Comparison of ENCODE assay signal across 20 mouse cellular contexts in genomic region chr5:64287287-64287686, GRCm38 (mm10).
DNase-seq lines count a peak whose midpoint lies in the region; ATAC-seq and TF ChIP-seq lines count a peak whose summit lies in the region.
"Had no signal": no experiment of that assay in that cellular context is flagged by ENCODE, and none has a peak within 500 bp of the region (broad histone marks: within the 10 kb centered on the region; RNA-seq: fewer than 3 reads in every experiment).

No protein-coding gene starts in this region.

- H3K4me2 ChIP-seq in hindbrain, postnatal 0 days (ENCODE audit: low read depth, low read length), result no peak overlapping the region
- no peak overlapping the region for H3K4me2 ChIP-seq in hindbrain, embryonic 11.5 days (replicated peaks; ENCODE audit: low read depth, low read length)
- no peak overlapping the region for H3K4me2 ChIP-seq in intestine, embryonic 16.5 days (ENCODE audit: low read depth, low read length)
- no peak overlapping the region for H3K4me2 ChIP-seq in neural tube, embryonic 15.5 days
- H3K4me2 ChIP-seq: embryonic facial prominence, embryonic 15.5 days; hindbrain, embryonic 14.5 days; limb, embryonic 13.5 days; liver, embryonic 13.5 days had no signal

- H3K4me3 ChIP-seq in hindbrain, postnatal 0 days (ENCODE audit: low read length), result no peak overlapping the region
- H3K4me3 ChIP-seq in hindbrain, embryonic 11.5 days (ENCODE audit: low read depth, low read length), result no peak overlapping the region
- H3K4me3 ChIP-seq in layer of hippocampus, adult 2 months, result no peak overlapping the region
- H3K4me3 ChIP-seq in intestine, embryonic 16.5 days (ENCODE audit: low read length), result no peak overlapping the region
- no peak overlapping the region for H3K4me3 ChIP-seq in neural tube, embryonic 15.5 days (replicated peaks)
- H3K4me3 ChIP-seq: embryonic facial prominence, embryonic 15.5 days; limb, embryonic 13.5 days; liver, embryonic 13.5 days; megakaryocyte, embryonic 14.5 days had no signal

- H3K27me3 ChIP-seq in hindbrain, postnatal 0 days (ENCODE audit: insufficient read depth, low read length), result no peaks in the 10 kb centered on the region
- no peaks in the 10 kb centered on the region for H3K27me3 ChIP-seq in hindbrain, embryonic 11.5 days (ENCODE audit: control insufficient read depth, insufficient read depth, low read length)
- no peaks in the 10 kb centered on the region for H3K27me3 ChIP-seq in intestine, embryonic 16.5 days (replicated peaks; ENCODE audit: control insufficient read depth, insufficient read depth, low read length)
- H3K27me3 ChIP-seq in neural tube, embryonic 15.5 days (replicated peaks), result no peaks in the 10 kb centered on the region
- H3K27me3 ChIP-seq: embryonic facial prominence, embryonic 15.5 days; limb, embryonic 13.5 days; liver, embryonic 13.5 days; megakaryocyte, embryonic 14.5 days had no signal

- H3K4me1 ChIP-seq in hindbrain, postnatal 0 days (ENCODE audit: insufficient read depth, low read length), result no peaks in the 10 kb centered on the region
- no peaks in the 10 kb centered on the region for H3K4me1 ChIP-seq in hindbrain, embryonic 11.5 days (replicated peaks; ENCODE audit: control insufficient read depth, insufficient read depth, low read length)
- peaks cover 13% of the 10 kb centered on the region for H3K4me1 ChIP-seq in intestine, embryonic 16.5 days (ENCODE audit: control insufficient read depth, insufficient read depth, low read length)
- H3K4me1 ChIP-seq in neural tube, embryonic 15.5 days, result 0 out of 2 replicates have a peak, but pooled peaks cover 5% of the 10 kb centered on the region

- H3K9ac ChIP-seq in hindbrain, postnatal 0 days (replicated peaks; ENCODE audit: low read length), result no peak overlapping the region
- no peak overlapping the region for H3K9ac ChIP-seq in hindbrain, embryonic 11.5 days (ENCODE audit: low read depth, low read length)
- no peak overlapping the region for H3K9ac ChIP-seq in intestine, embryonic 16.5 days (ENCODE audit: low read depth, low read length)
- no peak overlapping the region for H3K9ac ChIP-seq in neural tube, embryonic 15.5 days (replicated peaks)
- H3K9ac ChIP-seq: embryonic facial prominence, embryonic 15.5 days; forebrain, postnatal 0 days; hindbrain, embryonic 14.5 days; limb, embryonic 13.5 days; liver, embryonic 13.5 days had no signal

- no peak for ATAC-seq in hindbrain, postnatal 0 days
- ATAC-seq in hindbrain, embryonic 11.5 days (ENCODE audit: low FRiP score), result no peak
- ATAC-seq in intestine, embryonic 16.5 days, result 0 out of 2 replicates have a peak, but pooled peaks have one; percentile 7
- no peak for ATAC-seq in neural tube, embryonic 15.5 days (ENCODE audit: low FRiP score)
- ATAC-seq: forebrain, postnatal 0 days had no signal

- WGBS in hindbrain, postnatal 0 days, result 82% methylated on average over 8 of the region's 8 CpGs
- 91% methylated on average over 8 of the region's 8 CpGs for WGBS in hindbrain, embryonic 11.5 days
- WGBS in intestine, embryonic 16.5 days, result 84% methylated on average over 8 of the region's 8 CpGs
- WGBS in neural tube, embryonic 15.5 days, result 86% methylated on average over 8 of the region's 8 CpGs

- no peak for TF ChIP-seq CTCF in hindbrain, postnatal 0 days (IDR thresholded peaks at IDR 0.05; ENCODE audit: low read depth)
- TF ChIP-seq CTCF in layer of hippocampus, adult 2 months (conservative IDR thresholded peaks at IDR 0.05), result no peak

- DNase-seq in hindbrain, postnatal 0 days (ENCODE audit: low spot score), result no peak
- no peak for DNase-seq in hindbrain, embryonic 11.5 days (ENCODE audit: low spot score)
- no peak for DNase-seq in layer of hippocampus, adult 2 months (ENCODE audit: low spot score in 2 of 2)
- DNase-seq in layer of hippocampus, adult 11-12 months (ENCODE audit: low spot score), result no peak
- DNase-seq in neural tube, embryonic 10.5 days (ENCODE audit: extremely low spot score, low spot score), result no peak
- DNase-seq: cerebellum, adult 11 months; cerebellum, adult 9-11 months; forebrain, postnatal 0 days; gastrocnemius, postnatal 36 days; kidney, adult 18-20 months; layer of hippocampus, postnatal 36 days; liver, embryonic 13.5 days; lung, adult 2 months; midbrain, embryonic 14.5 days had no signal

- peaks cover 5% of the 10 kb centered on the region; the same call in 1 of the 2 replicates for H3K36me3 ChIP-seq in hindbrain, postnatal 0 days (ENCODE audit: insufficient read depth, low read length)
- H3K36me3 ChIP-seq in hindbrain, embryonic 11.5 days (ENCODE audit: control insufficient read depth, insufficient read depth, low read length), result no peaks in the 10 kb centered on the region
- peaks cover 7% of the 10 kb centered on the region; the same call in 1 of the 2 replicates for H3K36me3 ChIP-seq in intestine, embryonic 16.5 days (ENCODE audit: control insufficient read depth, insufficient read depth, low read length)
- peaks cover 22% of the 10 kb centered on the region for H3K36me3 ChIP-seq in neural tube, embryonic 15.5 days

- no peaks in the 10 kb centered on the region for H3K9me3 ChIP-seq in hindbrain, postnatal 0 days (ENCODE audit: low read length)
- no peaks in the 10 kb centered on the region for H3K9me3 ChIP-seq in hindbrain, embryonic 11.5 days (ENCODE audit: control insufficient read depth, low read length)
- H3K9me3 ChIP-seq in intestine, embryonic 16.5 days (ENCODE audit: control insufficient read depth, low read length), result no peaks in the 10 kb centered on the region
- H3K9me3 ChIP-seq in neural tube, embryonic 15.5 days (replicated peaks), result no peaks in the 10 kb centered on the region
- H3K9me3 ChIP-seq: embryonic facial prominence, embryonic 15.5 days; limb, embryonic 13.5 days; liver, embryonic 13.5 days; megakaryocyte, embryonic 14.5 days had no signal

- H3K27ac ChIP-seq in hindbrain, postnatal 0 days, result 0 out of 2 replicates have a peak overlapping the region, but pooled peaks have one; percentile 9
- no peak overlapping the region for H3K27ac ChIP-seq in hindbrain, embryonic 11.5 days (ENCODE audit: low read depth, low read length)
- peak overlapping the region; percentile 77; the same call in 1 of the 2 replicates for H3K27ac ChIP-seq in layer of hippocampus, adult 2 months
- peak overlapping the region; percentile 57 for H3K27ac ChIP-seq in intestine, embryonic 16.5 days (ENCODE audit: low read length)
- no peak overlapping the region for H3K27ac ChIP-seq in neural tube, embryonic 15.5 days (replicated peaks)
- H3K27ac ChIP-seq: embryonic facial prominence, embryonic 15.5 days; hindbrain, embryonic 14.5 days; limb, embryonic 13.5 days; liver, embryonic 13.5 days had no signal

Comparison
In these comparisons a context has a peak if more than half of its experiments do, and no peak if none do; other contexts are left out.
1. H3K27ac ChIP-seq: peak in hindbrain, postnatal 0 days (single experiment), layer of hippocampus, adult 2 months (single experiment) and intestine, embryonic 16.5 days (single experiment); none in hindbrain, embryonic 11.5 days (single experiment) and neural tube, embryonic 15.5 days (single experiment).